Mouse (Mus musculus): ENCODE results near the gene Slc38a6. TPM values are rescaled to one million over a fixed set of nuclear protein-coding genes. Genes with fewer than 3 reads are reported as not detected.

Gene Slc38a6
- 17.4 and 24.8 TPM in 2 replicates for total RNA-seq (2012; rRNA removed)

- H3K4me3 ChIP-seq (ENCODE audit: insufficient read depth in 1 of 2, low read depth in 1 of 2, low read length in 2 of 2, poor library complexity in 1 of 2, severe bottlenecking in 1 of 2): peak within 1 kb of the TSS; percentile 69 to 85
- DNase-seq (ENCODE audit: low read depth, low spot score): peak; percentile 86
- H3K4me1 ChIP-seq (ENCODE audit: control insufficient read depth in 2 of 2, insufficient read depth in 2 of 2, low read length in 2 of 2, poor library complexity in 1 of 2): no peaks in the 10 kb centered on the region
- no peaks in the 10 kb centered on the region for H3K9me3 ChIP-seq (ENCODE audit: control insufficient read depth, insufficient read depth, low read depth, low read length)
- peak; percentile 80; the same call in 1 of the 2 replicates for TF ChIP-seq HCFC1 (IDR thresholded peaks at IDR 0.05; ENCODE audit: borderline replicate concordance, insufficient read depth, low read length)
- no peak for TF ChIP-seq MAFK (IDR thresholded peaks at IDR 0.05; ENCODE audit: insufficient read depth, low read depth, low read length)
- H3K27ac ChIP-seq (ENCODE audit: insufficient read depth, low read depth, low read length, poor library complexity, severe bottlenecking): no peak within 1 kb of the TSS
- in situ Hi-C loops (cut with MboI; ENCODE audit: low sequenced_read_pairs in 2 of 2, unreplicated experiment in 2 of 2): no loop called here
- H3K9ac ChIP-seq (ENCODE audit: insufficient read depth, low read depth, low read length, poor library complexity, severe bottlenecking): peak within 1 kb of the TSS; percentile 90
- H3K36me3 ChIP-seq (ENCODE audit: control insufficient read depth, insufficient read depth, low read length, poor library complexity, severe bottlenecking): no peaks in the 10 kb centered on the region; the same call in none of the 2 replicates
These were observed at the start of gene Slc38a6, which contains the start of gene Trmt5 for GRCm38 (mm10) chr12:73286287-73287092. Slc38a6 (plus strand) TSS chr12:73286779. Trmt5 (minus strand) TSS chr12:73286710.

GRCm38 (mm10) chr12:73241960-73242359, 44.6 kb upstream of the Slc38a6 start:
- in situ Hi-C loops (cut with MboI; ENCODE audit: low sequenced_read_pairs in 2 of 2, unreplicated experiment in 2 of 2): no loop called here
- Histone ChIP-seq H3K27ac (ENCODE audit: insufficient read depth, low read depth, low read length, poor library complexity, severe bottlenecking) (no peak overlapping the region), H3K36me3 (ENCODE audit: control insufficient read depth, insufficient read depth, low read length, poor library complexity, severe bottlenecking) (no peaks in the 10 kb centered on the region), H3K4me1 (ENCODE audit: control insufficient read depth in 2 of 2, insufficient read depth in 2 of 2, low read length in 2 of 2, poor library complexity in 1 of 2) (no peaks in the 10 kb centered on the region), H3K9ac (ENCODE audit: insufficient read depth, low read depth, low read length, poor library complexity, severe bottlenecking) (no peak overlapping the region), H3K4me3 (ENCODE audit: insufficient read depth in 1 of 2, low read depth in 1 of 2, low read length in 2 of 2, poor library complexity in 1 of 2, severe bottlenecking in 1 of 2) (no peak overlapping the region), H3K9me3 (ENCODE audit: control insufficient read depth, insufficient read depth, low read depth, low read length) (no peaks in the 10 kb centered on the region)
- no peak for DNase-seq (ENCODE audit: low read depth, low spot score)
- TF ChIP-seq ZC3H11A (IDR thresholded peaks at IDR 0.05; ENCODE audit: borderline replicate concordance, low read depth, low read length): no peak
- TF ChIP-seq CHD2 (IDR thresholded peaks at IDR 0.05; ENCODE audit: low read depth, low read length): no peak
- TF ChIP-seq MAFK (IDR thresholded peaks at IDR 0.05; ENCODE audit: insufficient read depth, low read depth, low read length): no peak
- TF ChIP-seq HCFC1 (IDR thresholded peaks at IDR 0.05; ENCODE audit: borderline replicate concordance, insufficient read depth, low read length): no peak
- no peak for TF ChIP-seq ZNF384 (IDR thresholded peaks at IDR 0.05; ENCODE audit: low read depth, low read length)

GRCm38 (mm10) chr12:73245687-73246086, 40.9 kb upstream of the Slc38a6 start:
- no peak overlapping the region for H3K27ac ChIP-seq (ENCODE audit: insufficient read depth, low read depth, low read length, poor library complexity, severe bottlenecking)
- no peak overlapping the region for H3K4me3 ChIP-seq (ENCODE audit: insufficient read depth in 1 of 2, low read depth in 1 of 2, low read length in 2 of 2, poor library complexity in 1 of 2, severe bottlenecking in 1 of 2)
- no peak for DNase-seq (ENCODE audit: low read depth, low spot score)
- H3K9ac ChIP-seq (ENCODE audit: insufficient read depth, low read depth, low read length, poor library complexity, severe bottlenecking): no peak overlapping the region
- no peaks in the 10 kb centered on the region for H3K4me1 ChIP-seq (ENCODE audit: control insufficient read depth in 2 of 2, insufficient read depth in 2 of 2, low read length in 2 of 2, poor library complexity in 1 of 2)
- in situ Hi-C loops (cut with MboI; ENCODE audit: low sequenced_read_pairs in 2 of 2, unreplicated experiment in 2 of 2): no loop called here
- H3K36me3 ChIP-seq (ENCODE audit: control insufficient read depth, insufficient read depth, low read length, poor library complexity, severe bottlenecking): no peaks in the 10 kb centered on the region
- TF ChIP-seq HCFC1 (IDR thresholded peaks at IDR 0.05; ENCODE audit: borderline replicate concordance, insufficient read depth, low read length): no peak
- no peak for TF ChIP-seq CHD2 (IDR thresholded peaks at IDR 0.05; ENCODE audit: low read depth, low read length)
- TF ChIP-seq ZNF384 (IDR thresholded peaks at IDR 0.05; ENCODE audit: low read depth, low read length): no peak
- TF ChIP-seq ZC3H11A (IDR thresholded peaks at IDR 0.05; ENCODE audit: borderline replicate concordance, low read depth, low read length): no peak
- no peak for TF ChIP-seq MAFK (IDR thresholded peaks at IDR 0.05; ENCODE audit: insufficient read depth, low read depth, low read length)
- no peaks in the 10 kb centered on the region for H3K9me3 ChIP-seq (ENCODE audit: control insufficient read depth, insufficient read depth, low read depth, low read length)

GRCm38 (mm10) chr12:73255006-73255405, 31.6 kb upstream of the Slc38a6 start:
- Histone ChIP-seq H3K27ac (ENCODE audit: insufficient read depth, low read depth, low read length, poor library complexity, severe bottlenecking) (no peak overlapping the region), H3K36me3 (ENCODE audit: control insufficient read depth, insufficient read depth, low read length, poor library complexity, severe bottlenecking) (no peaks in the 10 kb centered on the region), H3K9me3 (ENCODE audit: control insufficient read depth, insufficient read depth, low read depth, low read length) (no peaks in the 10 kb centered on the region), H3K9ac (ENCODE audit: insufficient read depth, low read depth, low read length, poor library complexity, severe bottlenecking) (no peak overlapping the region), H3K4me3 (ENCODE audit: insufficient read depth in 1 of 2, low read depth in 1 of 2, low read length in 2 of 2, poor library complexity in 1 of 2, severe bottlenecking in 1 of 2) (no peak overlapping the region), H3K4me1 (ENCODE audit: control insufficient read depth in 2 of 2, insufficient read depth in 2 of 2, low read length in 2 of 2, poor library complexity in 1 of 2) (no peaks in the 10 kb centered on the region)
- TF ChIP-seq ZNF384 (IDR thresholded peaks at IDR 0.05; ENCODE audit: low read depth, low read length) (no peak), ZC3H11A (IDR thresholded peaks at IDR 0.05; ENCODE audit: borderline replicate concordance, low read depth, low read length) (no peak), MAFK (IDR thresholded peaks at IDR 0.05; ENCODE audit: insufficient read depth, low read depth, low read length) (no peak), HCFC1 (IDR thresholded peaks at IDR 0.05; ENCODE audit: borderline replicate concordance, insufficient read depth, low read length) (no peak), CHD2 (IDR thresholded peaks at IDR 0.05; ENCODE audit: low read depth, low read length) (no peak)
- in situ Hi-C loops (cut with MboI; ENCODE audit: low sequenced_read_pairs in 2 of 2, unreplicated experiment in 2 of 2): no loop called here
- no peak for DNase-seq (ENCODE audit: low read depth, low spot score)

Data from ES-E14 (cell line).